Mouse (Mus musculus): ENCODE data around the gene Jpt1. TPM values are rescaled to one million over a fixed set of nuclear protein-coding genes. Genes with fewer than 3 reads are reported as not detected.
"Not testable (repeated sequence)": the region's sequence is repeated elsewhere in the genome, so short reads cannot be mapped to it uniquely, and the experiment has no call there.

Jpt1 gene
- total RNA-seq, 2 experiments from 2014 or later: 81.3 to 86.5 TPM

DNA sequence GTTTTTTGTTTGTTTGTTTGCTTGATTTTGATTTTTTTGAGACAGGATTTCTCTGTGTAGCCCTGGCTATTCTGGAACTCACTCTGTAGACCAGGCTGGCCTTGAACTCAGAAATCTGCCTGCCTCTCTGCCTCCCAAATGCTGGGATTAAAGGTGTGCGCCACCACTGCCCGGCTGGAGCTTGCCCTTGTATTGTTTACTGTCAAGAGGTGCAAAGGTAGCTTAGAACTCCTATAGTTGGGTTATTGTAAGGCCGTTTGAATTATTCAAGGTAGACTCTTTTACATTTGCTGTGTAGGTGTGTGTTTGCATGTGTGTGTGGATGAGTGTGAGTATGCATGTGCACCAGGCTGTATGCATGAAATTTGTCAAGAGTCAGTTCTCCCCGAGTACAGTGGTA is 37.6 kb downstream of the Jpt1 start:
- DNase-seq (ENCODE audit: low spot score in 2 of 2): not testable (repeated sequence)

DNA sequence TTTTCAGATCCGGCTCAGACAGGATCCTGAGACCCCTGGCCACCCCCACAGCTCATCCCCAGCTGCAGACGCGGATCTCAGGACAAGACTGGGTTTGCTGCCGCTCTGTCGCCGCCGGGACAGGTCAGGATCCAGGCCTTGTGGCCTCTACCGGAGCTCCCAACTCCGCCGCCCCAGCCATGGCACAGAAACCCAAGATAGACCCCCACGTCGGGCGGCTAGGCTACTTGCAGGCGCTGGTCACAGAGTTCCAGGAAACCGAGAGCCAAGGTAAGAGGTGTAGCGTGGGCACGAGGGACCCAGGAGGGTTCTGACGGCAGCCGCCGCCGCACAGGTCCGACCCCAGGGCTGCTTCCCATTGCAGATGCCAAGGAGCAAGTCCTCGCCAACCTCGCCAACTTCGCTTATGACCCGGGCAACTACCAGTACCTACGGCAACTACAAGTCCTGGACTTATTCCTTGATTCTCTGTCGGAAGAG is 38.4 kb downstream of the Jpt1 start:
- no peak for DNase-seq (ENCODE audit: low spot score in 2 of 2)

DNA sequence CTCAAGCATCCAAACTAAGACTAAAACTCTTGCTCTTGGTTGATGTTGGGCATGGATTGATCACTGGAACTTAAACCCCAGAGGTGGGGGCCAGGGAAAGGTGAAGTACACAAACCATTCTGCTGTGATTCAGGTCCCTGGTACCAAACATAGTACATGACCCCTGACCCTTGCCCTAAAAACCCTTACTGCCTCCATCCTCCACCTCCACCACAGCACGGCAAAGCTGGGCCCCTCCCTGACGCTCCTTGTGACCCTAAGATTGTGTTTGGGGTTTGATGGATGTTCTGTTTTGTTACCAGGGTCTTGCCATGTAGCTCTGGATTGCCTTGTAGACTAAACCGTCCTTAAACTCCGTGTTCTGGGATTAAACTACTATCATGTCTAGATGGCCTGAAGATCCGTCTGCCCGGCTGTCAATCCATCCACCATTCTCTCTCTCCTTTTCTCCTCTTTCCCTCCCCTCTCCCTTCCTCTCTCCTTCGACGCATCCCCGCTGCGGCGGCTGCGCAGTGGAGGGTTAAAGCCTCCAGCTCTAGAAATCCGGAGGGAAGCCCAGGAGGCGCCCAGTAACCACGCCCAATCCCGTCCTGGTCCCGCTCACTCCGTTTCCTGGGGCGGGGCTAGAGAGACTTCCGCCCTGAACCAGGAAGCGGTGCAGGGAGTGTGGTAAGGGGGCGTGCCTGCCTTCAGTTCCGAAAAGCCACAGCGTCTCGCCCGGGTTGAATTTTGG is 39.0 kb downstream of the Jpt1 start, which contains the start of gene Armc7:
Gene Armc7 (plus strand): TSS at position 643 of the 733 bp plus-strand sequence.
- peak; percentile 93 to 95 for DNase-seq (ENCODE audit: low spot score in 2 of 2)

DNA sequence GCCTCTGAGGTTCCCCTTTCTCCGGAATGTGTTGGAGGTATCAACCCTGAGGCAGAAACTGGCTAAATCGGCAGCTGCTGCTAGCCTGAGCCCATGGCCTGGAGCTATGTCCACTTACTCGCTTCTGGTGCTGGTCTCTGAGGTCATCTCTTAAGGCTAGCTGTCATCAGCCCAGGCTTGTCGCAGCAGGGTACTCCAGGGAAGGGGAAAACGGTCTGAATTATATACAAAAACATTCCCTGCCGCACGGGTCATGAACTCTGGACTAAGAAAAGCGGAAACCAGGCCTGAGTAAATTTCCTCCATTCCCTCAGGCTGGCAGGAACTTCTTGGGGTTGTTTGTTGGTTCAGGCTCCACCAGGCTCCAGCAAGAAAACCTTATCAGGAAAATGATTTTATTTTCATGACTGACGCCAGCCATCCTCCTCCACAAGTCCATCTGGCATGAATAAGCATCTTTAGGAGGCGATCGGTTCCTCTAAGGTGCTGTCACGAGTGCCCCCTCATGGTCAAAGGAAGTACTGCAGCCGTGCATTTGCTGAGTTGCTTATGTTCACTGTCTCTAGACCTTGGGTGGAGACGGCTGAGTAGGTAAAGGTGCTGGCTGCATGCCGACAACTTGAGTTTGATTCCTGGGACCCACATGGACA is 40.4 kb downstream of the Jpt1 start:
- peak; percentile 94 to 96 for DNase-seq (ENCODE audit: low spot score in 2 of 2)

DNA sequence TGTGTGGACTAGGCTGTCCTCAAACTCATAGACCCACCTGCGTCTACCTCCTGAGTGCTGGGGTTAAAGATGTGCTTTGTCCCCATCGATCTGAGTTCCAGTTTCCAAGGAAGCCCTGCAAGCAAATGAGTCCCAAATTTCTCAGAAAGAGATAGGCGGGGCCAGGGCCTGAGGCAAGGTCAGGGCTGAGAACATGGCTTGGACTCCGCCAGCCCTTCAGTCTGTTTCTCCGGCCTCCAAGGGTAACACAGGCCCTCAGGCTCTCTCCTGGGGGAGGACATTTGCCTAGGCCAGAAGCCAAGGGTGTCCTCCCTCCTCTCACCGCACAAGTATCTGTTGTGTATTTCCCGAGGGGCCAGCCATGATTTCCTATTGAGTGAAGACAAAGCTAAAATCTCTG is 42.0 kb downstream of the Jpt1 start:
- DNase-seq (ENCODE audit: low spot score in 2 of 2): no peak

DNA sequence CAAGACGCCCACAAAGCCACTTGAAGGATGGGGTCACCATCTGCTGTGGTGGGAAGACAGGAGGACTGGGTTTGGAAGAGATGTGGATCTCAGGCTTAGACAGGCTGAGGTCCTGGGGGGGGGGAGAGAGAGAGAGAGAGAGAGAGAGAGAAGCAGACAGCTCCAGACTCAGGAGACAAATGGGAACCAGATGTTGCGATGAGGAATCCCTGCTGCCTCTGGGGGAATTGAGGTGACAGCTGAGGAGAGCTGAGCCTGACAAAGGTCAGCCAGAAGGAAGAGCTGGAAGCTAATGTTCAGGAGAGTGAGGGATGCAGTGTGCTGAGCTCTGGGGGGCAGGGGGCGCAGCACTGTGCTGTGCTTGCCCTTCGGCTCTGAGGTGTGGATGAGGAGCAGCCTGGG is 47.0 kb downstream of the Jpt1 start:
- DNase-seq (ENCODE audit: low spot score in 2 of 2): no peak

DNA sequence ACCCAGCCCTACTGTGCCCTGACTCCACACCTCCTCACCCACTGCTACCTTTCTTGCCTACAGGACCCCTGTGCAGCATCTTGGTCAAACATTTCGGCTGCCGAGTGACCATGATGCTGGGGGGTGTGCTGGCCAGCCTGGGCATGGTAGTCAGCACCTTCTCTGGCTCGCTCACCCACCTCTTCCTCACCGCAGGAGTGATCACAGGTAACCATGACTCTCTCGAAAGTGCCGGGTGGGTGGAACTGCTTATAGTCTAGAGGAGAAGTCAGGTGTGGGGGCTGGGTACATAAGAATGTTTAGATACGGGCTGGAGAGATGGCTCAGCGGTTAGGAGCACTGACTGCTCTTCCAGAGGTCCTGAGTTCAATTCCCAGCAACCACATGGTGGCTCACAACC is 49.3 kb downstream of the Jpt1 start:
- DNase-seq (ENCODE audit: low spot score in 2 of 2): no peak

DNA sequence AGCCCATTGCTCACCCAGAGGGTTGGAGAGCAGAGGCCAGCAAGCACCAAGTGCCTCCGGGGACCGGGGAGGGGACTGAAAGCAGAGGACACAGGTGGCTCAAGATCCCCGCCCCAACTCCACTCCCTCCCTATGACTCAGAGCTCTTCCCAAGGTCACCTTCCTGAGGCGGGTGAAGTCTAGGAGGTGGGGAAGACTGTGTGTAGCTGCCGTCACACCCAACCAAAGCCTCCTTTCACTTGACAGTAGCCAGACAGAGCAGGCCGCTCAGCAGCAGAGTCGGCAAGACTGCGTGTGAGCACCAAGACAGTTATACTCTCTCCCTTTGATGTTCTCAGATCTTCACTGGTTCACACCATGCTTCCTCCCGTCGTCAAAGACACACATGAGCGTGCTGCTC is 50.8 kb downstream of the Jpt1 start:
- DNase-seq (ENCODE audit: low spot score in 2 of 2): no peak

DNA sequence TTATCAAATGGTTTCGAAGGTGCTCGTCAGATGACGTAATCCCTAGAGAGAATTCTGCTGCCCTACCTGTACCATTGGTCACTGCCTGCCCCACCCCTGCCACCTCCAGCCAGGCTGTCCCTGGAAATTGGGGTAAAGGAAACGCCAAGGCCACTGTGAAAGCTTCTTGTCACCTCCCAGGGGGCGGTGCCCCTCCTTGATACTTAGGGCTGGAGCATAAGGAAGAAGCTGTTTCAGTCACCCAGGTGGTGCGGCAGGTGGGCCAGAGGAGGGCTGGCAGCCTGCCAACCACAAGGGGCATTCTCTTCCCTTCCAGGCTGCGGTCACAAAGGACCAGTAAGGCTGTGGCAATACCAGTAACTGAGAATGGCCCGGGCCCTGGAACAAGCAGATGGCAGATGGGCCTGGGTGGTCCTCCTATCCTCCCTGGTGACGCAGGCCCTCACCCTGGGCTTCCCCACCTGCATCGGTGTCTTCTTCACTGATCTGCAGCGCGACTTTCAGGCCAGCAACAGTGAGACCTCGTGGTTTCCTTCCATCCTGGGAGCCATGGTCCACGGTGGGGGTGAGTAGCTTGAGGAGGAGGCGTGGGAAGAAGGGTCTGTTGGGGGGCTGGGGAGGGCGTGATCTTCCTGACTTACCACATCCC is 51.8 kb downstream of the Jpt1 start, which contains the start of gene Slc16a5:
Gene Slc16a5 (plus strand): TSS at position 232 of the 649 bp plus-strand sequence.
- DNase-seq (ENCODE audit: low spot score in 2 of 2): no peak

DNA sequence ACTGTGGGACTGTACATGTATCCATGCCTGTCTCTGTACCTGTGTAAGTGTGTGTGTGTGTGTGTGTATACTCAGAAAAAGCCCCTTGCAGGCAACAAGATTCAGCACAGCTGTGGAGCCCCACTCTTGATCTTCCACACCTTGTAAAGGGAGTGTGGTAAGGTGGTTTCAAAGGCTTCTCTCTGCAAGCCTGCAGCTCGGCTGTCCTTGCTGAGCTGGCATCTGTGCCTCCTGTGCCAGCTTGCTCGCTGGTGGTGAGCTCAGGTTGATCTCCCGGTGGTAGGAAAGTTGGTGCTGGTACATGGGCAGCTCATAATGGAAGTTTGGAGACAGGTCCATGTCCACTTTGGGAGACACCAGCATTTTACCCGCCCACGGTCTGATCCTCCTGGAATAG is 52.3 kb downstream of the Jpt1 start:
- DNase-seq (ENCODE audit: low spot score in 2 of 2): no peak

DNA sequence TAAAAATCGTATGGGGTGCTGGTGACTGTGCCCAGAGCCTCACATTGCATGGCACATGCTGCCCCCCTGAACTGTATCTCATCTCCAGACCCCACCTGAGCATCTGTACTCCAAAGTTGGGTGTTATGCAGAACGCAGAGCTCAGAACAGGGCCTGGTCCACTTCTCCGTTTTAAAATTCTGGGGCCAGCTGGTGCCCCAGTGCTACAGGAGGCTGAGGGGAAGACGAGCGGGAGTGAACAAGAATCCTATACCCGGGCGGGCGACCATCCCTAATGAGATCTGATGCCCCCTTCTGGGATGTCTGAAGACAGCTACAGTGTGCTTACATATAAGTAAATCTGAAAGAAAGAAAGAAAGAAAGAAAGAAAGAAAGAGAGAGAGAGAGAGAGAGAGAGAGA is 53.2 kb downstream of the Jpt1 start:
- no peak for DNase-seq (ENCODE audit: low spot score in 2 of 2)

DNA sequence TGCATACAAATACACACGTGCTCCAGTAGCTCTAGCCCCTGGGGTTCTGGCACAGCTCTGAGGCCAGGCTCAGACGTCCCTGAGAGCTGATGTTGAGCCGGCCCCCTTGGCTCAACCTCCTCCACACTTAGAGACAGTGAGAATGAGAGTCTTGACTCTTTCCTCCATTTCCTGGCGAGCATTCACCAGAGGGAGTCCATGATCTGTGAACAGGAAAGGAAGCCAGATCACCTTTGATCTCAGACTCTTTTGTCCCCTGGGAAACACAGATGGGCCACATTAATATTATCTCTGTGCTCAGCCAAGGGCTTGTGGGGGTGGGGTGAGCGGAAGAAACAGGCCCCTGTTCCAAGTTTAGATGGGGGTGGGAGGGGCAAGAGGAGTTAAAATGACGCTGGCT is 56.8 kb downstream of the Jpt1 start:
- DNase-seq (ENCODE audit: low spot score in 2 of 2): no peak

DNA sequence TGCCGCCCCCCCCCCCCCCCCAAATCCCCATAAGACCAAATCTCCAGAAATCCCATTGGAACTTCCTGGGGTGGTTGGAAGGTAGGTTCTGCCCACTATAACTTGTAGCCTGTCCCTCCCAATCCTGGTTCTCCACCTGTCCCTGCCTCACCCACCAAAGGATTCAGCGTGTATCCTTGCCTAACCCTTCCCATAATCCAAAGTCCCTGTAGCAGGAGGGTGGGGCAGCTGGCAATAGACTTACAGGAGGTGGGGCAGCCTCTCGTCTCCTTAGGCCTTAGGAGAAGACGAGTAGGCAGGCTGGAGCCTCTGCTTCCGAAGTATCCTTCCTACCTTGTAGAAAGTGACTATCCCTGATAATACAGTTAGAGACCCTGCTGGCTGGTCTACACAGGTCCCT is 58.0 kb downstream of the Jpt1 start:
- DNase-seq (ENCODE audit: low spot score in 2 of 2): no peak

DNA sequence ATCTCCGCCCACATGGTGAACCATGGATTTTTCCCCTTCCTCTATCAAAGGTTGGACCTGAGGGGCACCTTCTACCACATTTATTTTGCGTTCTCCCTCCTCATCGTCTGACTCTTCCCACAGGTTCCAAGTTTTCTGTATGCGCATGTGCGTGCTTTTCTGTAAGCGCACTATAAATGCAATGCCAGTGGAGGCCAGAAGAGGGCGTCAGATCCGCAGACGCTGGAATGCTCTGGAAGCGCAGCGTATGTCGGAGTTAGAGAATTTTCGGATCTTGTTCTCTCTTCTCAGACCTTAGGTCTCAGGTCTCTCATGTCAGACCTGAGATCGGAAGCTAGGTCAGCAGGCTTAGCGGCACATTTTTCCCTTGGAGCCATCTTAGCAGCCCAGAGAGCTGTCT is 58.6 kb downstream of the Jpt1 start:
- no peak for DNase-seq (ENCODE audit: low spot score in 2 of 2)

DNA sequence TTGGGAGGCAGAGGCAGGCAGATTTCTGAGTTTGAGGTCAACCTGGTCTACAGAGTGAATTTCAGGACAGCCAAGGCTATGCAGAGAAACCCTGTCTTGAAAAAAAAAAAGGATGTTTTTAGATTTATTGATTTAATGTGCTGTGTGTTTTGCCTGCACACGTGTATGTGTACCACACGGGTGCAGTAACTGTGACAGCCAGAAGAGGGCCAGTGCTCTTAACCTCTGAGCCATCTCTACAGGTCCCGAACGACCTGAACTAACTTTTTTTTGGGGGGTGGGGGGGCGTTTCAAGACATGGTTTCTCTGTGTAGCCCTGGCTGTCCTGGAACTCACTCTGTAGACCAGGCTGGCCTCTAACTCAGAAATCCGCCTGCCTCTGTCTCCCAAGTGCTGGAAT is 59.4 kb downstream of the Jpt1 start:
- not testable (repeated sequence) for DNase-seq (ENCODE audit: low spot score in 2 of 2)

DNA sequence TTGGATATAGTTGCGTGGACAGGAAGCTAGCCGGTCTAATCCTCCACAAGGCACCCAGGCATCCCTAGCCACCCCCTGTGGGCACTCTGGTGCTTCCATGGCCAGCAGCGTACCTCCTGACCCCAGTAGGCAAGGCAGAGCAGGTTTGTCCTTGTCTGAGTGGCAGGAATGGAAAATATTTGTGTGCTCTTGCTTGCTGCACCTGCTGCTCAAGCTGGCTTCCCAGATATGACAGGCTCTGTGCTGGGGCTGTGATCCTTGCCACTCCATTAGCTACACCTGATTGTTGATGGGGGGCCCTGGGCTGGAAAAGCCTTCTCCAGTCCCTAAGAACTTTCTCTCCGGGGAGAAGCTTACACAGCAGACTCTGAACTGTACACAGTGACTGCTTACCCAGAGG is 60.9 kb downstream of the Jpt1 start:
- no peak for DNase-seq (ENCODE audit: low spot score in 2 of 2)

DNA sequence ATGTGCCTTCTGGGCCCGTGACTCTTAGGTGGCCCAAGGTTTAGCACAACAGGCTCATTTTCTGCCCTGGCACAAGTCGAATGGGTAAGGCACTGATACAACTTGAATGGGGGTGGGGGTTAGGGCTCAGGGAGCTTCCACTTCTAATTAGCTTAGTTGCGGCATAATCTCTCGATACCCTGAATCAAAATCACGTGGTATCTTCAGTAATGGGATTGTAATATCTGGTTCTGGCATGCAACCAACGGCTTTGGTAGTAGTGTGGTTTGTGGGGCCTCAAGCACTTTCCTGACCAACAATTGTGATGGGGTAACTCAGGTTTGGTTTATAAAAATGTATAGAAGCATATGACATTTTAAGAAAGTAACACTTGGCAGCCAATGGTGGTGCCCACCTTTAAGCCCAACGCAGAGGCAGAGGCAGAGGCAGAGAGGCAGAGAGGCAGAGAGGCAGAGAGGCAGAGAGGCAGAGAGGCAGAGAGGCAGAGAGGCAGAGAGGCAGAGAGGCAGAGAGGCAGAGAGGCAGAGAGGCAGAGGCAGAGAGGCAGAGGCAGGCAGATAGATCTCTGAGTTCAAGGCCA is 61.8 kb downstream of the Jpt1 start:
- no peak for DNase-seq (ENCODE audit: low spot score in 2 of 2)

DNA sequence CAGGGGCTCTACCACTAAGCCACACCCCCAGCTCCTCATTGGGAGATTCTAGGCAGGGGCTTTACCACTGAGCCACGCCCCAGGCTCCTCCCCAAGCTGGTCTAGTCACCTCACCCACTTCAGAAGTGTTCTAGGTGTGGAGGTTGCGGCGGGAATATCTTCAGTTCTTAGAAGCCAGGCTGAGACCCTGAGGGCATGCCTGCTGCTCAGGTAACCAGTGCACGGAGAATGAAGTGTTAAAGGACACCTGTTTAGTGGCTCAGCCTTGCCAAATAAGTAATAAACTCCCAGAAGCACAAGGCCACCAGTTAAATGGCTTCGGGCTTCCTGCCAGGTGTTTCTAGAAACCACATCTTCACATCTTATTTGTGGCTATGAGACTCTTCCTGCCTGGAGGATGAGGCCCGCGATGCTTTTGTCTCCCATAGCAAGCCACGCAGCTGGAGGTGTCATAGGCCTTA is 62.4 kb downstream of the Jpt1 start:
- no peak for DNase-seq (ENCODE audit: low spot score in 2 of 2)

DNA sequence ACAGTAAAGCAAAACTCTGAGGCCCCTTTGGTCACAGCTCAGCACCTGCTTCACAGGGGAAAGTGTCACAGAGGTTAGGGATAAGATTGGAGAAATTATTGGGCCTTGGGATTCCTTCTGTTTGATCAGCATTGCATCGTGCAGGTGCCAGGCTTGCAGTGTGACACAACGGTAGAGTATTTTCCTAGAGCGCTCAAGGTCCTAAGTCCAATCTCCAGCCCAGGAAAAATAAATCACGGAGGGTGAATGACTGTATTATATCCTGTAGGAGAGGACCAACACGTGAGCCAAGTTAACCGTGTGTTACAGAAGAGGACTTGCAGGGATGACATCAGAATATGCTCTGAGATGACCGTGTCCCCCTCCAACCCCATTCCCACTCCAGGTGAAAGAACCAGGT is 64.0 kb downstream of the Jpt1 start:
- no peak for DNase-seq (ENCODE audit: low spot score in 2 of 2)

DNA sequence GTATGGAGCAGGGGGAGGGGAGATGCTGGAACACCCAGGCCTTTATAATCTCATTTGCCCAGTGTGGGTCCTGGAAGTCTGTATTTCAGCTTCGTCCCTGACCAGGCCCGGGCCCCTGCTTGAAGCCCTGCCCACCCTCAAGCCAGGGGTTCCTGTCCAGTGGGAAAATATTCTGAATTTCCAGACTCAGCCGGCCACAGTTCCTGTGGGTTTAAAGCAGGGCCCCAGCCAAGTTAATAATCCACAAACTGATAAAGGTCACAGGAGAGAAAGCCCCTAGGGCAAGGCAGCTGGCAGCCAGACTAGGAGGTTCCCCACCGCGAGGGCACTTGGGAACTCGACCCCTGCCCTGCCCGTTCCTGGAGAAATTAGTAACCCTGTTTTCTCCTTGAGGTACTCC is 65.2 kb downstream of the Jpt1 start:
- DNase-seq (ENCODE audit: low spot score in 2 of 2): no peak

DNA sequence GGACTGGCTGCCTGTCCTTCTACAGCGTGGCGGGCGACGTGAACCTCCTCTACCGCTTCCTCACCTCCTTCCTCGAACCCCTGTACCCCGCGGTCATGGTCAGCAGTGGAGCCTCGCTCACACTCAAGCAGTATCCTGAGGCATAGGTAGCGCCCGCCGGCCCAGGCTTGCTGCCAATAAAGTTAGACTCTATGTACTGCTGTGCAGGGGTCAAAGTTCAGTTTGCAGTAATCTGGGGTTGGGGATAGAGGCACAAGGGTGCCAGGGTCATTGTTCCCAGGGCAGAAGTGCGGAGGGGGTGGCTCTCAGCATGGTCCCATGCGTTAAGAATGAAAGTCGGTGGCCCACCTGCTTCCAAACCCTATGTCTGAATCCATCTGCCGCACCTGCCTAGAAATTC is 66.1 kb downstream of the Jpt1 start:
- no peak for DNase-seq (ENCODE audit: low spot score in 2 of 2)
